Mouse (Mus musculus): Measurements from ENCODE around the gene Gm42420. TPM values are rescaled to one million over a fixed set of nuclear protein-coding genes. Genes with fewer than 3 reads are reported as not detected.

The Gm42420 gene
- polyA plus RNA-seq, 1 experiment from 2014 or later: 1.4 TPM

GRCm38 (mm10) chr6:39610207-39610606 lies 24.7 kb downstream of the Gm42420 start:
- no peak overlapping the region for H3K4me3 ChIP-seq (ENCODE audit: low read depth, low read length)
- peaks cover 8% of the 10 kb centered on the region; the same call in 1 of the 2 replicates for H3K36me3 ChIP-seq (ENCODE audit: control insufficient read depth, insufficient read depth, low read length)
- H3K9ac ChIP-seq (ENCODE audit: low read length): no peak overlapping the region
- DNase-seq (ENCODE audit: low spot score): no peak
- no peak overlapping the region for H3K4me2 ChIP-seq (replicated peaks; ENCODE audit: low read depth)
- no peak overlapping the region for H3K27ac ChIP-seq (replicated peaks)
- no peaks in the 10 kb centered on the region for H3K9me3 ChIP-seq (ENCODE audit: control insufficient read depth, low read length)
- no peak for TF ChIP-seq EP300 (optimal IDR thresholded peaks at IDR 0.05)
- peak; percentile 56 for TF ChIP-seq CTCF (IDR thresholded peaks at IDR 0.05; ENCODE audit: low read depth)
- 62% methylated on average over 2 of the region's 2 CpGs for WGBS
- no peaks in the 10 kb centered on the region for H3K27me3 ChIP-seq (ENCODE audit: control insufficient read depth, insufficient read depth, low read length)
- no peaks in the 10 kb centered on the region for H3K4me1 ChIP-seq (replicated peaks; ENCODE audit: control insufficient read depth, insufficient read depth)
- no peak for ATAC-seq (ENCODE audit: low FRiP score, low TSS enrichment)

GRCm38 (mm10) chr6:39611296-39611695 lies 25.7 kb downstream of the Gm42420 start:
- Histone ChIP-seq H3K4me3 (ENCODE audit: low read depth, low read length) (no peak overlapping the region), H3K36me3 (ENCODE audit: control insufficient read depth, insufficient read depth, low read length) (peaks cover 8% of the 10 kb centered on the region; the same call in 1 of the 2 replicates)
- no peak for DNase-seq (ENCODE audit: low spot score)

More at GRCm38 (mm10) chr6:39611296-39611695, 25.7 kb downstream of the Gm42420 start:
- H3K9me3 ChIP-seq (ENCODE audit: control insufficient read depth, low read length): no peaks in the 10 kb centered on the region
- H3K9ac ChIP-seq (ENCODE audit: low read length): no peak overlapping the region
- whole genome bisulfite sequencing: 80% methylated on average over 2 of the region's 2 CpGs
- no peak overlapping the region for H3K27ac ChIP-seq (replicated peaks)
- H3K4me2 ChIP-seq (replicated peaks; ENCODE audit: low read depth): no peak overlapping the region
- no peaks in the 10 kb centered on the region for H3K27me3 ChIP-seq (ENCODE audit: control insufficient read depth, insufficient read depth, low read length)
- TF ChIP-seq EP300 (optimal IDR thresholded peaks at IDR 0.05): no peak
- TF ChIP-seq CTCF (IDR thresholded peaks at IDR 0.05; ENCODE audit: low read depth): no peak
- ATAC-seq (ENCODE audit: low FRiP score, low TSS enrichment): no peak
- H3K4me1 ChIP-seq (replicated peaks; ENCODE audit: control insufficient read depth, insufficient read depth): no peaks in the 10 kb centered on the region

Other genes with a start within 250 kb of the Gm42420 start
- gene Slc37a3, start 208.1 kb upstream of the Gm42420 start, polyA plus RNA-seq (2015; fragmentation: Nextera tagmentation; extraction: Ambion mirVana): 20.9 and 22.7 TPM in 2 replicates
- gene Rab19, start 204.6 kb upstream of the Gm42420 start, polyA plus RNA-seq (2015; fragmentation: Nextera tagmentation; extraction: Ambion mirVana): 5.1 and 5.4 TPM in 2 replicates
- 54.6 and 56.0 TPM in 2 replicates for gene Mkrn1, start 165.3 kb upstream of the Gm42420 start, polyA plus RNA-seq (2015; fragmentation: Nextera tagmentation; extraction: Ambion mirVana)
- 4.7 TPM in 2 replicates for gene Dennd2a, start 27.9 kb upstream of the Gm42420 start, polyA plus RNA-seq (2015; fragmentation: Nextera tagmentation; extraction: Ambion mirVana)
- 22.0 and 24.4 TPM in 2 replicates for gene Adck2, start 11.9 kb upstream of the Gm42420 start, polyA plus RNA-seq (2015; fragmentation: Nextera tagmentation; extraction: Ambion mirVana)
- gene Ndufb2, start 6.8 kb downstream of the Gm42420 start, polyA plus RNA-seq (2015; fragmentation: Nextera tagmentation; extraction: Ambion mirVana): 419 and 461 TPM in 2 replicates
- gene Braf, start 139.7 kb downstream of the Gm42420 start, polyA plus RNA-seq (2015; fragmentation: Nextera tagmentation; extraction: Ambion mirVana): 4.8 and 5.3 TPM in 2 replicates
- 139 and 151 TPM in 2 replicates for gene Mrps33, start 225.2 kb downstream of the Gm42420 start, polyA plus RNA-seq (2015; fragmentation: Nextera tagmentation; extraction: Ambion mirVana)